Mouse (Mus musculus) G1E-ER4 (cell line): Measurements from ENCODE around the gene Specc1. TPM values are rescaled to one million over a fixed set of nuclear protein-coding genes. Genes with fewer than 3 reads are reported as not detected.

Experiments used
- GATA1 ChIP-seq: IDR thresholded peaks from one replicate; pipeline ENCODE4 v1.8.0; 2012; ENCODE audit warnings: low read length, inconsistent platforms
- polyA plus RNA-seq: library from polyadenylated mRNA; stranded (reverse); fragments of >175 nt; gene quantifications from 2 replicates; pipeline ENCODE4 v1.2.3, GENCODE M21; 2012

Gene Specc1
- polyA plus RNA-seq, 1 experiment: 3.0 TPM

- no peak for TF ChIP-seq GATA1
Observed at GRCm38 (mm10) chr11:61992671-61993285, 36.2 kb downstream of the Specc1 start.

DNA sequence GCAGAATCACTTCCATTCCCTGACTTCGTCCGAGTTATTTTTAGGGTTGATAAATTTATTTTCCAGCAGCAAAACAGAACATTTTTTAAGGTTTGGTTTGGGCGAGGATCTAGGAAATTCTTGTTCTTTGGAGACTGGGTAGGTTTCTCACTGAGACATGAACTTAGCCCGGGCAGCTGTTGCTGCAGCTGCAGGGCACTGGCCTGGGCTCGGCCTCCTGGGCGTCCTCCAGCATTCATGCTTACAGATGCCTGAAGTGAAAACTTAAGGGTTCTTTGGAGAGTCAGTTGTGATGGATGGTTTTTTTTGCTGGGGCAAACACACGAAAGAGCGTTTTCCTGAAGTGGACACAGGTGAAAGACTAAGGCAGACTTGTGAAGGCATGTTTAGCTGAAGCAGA is 42.9 kb downstream of the Specc1 start:
- TF ChIP-seq GATA1: no peak

DNA sequence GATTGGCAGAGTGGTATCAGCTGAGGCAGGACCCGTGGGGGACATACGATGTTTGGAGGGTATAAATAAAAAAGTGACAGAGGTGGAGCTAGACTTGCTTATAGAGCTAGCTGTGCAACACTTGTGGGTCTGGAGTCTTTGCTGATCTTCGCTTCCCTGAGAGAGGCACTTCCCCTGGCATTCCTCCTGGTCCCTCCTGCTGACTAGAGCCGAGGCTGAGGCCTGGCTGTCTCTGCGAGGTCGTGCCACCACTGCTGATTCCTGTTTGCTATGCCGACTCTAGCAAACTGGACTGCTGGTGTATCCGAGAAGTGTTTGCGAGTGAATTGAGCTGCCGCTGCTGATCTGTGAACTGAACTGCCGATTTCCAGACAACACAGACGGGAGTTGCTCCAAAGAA is 43.5 kb downstream of the Specc1 start:
- TF ChIP-seq GATA1: no peak

GRCm38 (mm10) chr11:62001977-62002376 is 45.4 kb downstream of the Specc1 start:
- TF ChIP-seq GATA1: no peak

DNA sequence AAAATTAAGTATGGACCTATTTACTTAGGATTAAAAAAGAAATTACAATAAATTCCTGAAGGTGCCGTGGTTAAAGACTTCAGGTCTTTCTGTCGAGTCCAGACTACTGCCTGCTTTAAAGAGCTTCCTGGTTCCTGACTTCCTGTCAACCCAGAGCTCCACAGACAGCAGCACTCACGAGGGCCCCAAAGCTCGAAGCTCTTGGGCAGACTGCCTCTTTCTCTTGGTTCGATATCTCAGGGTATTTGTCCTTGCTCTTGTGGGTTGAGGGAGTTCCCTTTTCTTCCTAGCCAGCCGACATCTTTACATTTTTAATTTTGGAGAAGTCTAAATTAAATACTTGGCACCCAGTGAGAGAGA is 48.3 kb downstream of the Specc1 start:
- TF ChIP-seq GATA1: no peak

DNA sequence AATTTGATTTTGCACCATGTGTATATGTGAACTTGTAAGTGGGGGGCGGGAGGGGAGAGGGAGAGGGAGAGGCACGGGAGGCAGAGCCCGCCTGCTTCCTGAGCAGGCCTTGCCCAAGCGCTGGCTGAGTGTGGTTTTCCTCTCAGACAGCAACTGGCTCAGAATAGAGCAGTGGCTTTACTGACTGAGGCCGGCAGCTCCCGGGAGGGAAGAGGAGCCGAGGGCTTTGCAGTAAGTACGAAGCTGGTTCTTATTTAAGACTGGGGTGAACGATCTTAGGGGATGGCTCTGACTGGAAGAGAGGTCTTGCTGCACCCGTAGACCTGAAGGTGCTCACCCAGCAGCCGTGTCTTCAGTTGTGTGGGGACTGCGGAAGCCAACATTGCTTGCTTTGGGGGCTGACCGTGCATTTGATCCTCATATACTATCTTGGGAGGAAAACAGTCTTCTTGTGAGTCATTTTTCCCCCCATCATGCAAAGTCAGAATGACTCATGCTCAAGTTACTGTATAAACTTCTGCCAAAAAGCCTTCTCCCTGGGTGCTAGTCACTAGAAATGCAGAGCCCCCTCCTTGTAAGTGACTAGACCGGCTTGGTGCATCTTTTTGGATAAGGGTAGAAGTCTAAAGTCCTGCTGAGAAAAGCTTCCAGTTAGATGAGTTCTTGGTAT is 48.8 kb downstream of the Specc1 start:
- no peak for TF ChIP-seq GATA1

GRCm38 (mm10) chr11:62005911-62006260 is 49.3 kb downstream of the Specc1 start:
- no peak for TF ChIP-seq GATA1

DNA sequence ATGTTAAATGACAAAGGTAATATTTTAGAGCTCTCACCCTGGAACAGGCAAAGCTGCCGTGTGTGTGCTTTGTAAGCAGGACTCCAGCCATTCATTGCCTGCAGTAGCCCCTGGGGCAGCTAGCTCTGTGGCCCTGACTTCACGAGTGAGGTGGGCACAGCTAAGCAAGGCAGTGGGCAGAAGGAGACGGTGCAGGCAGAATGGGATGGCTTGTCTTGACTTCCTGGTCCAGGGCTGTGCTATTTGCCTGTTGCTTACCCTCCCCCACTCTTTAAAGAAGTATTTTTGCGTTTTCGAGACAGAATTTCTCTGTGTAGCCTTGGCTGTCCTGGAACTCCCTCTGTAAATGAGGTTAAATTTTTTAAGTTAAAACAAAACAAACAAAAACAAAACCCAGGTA is 50.1 kb downstream of the Specc1 start:
- no peak for TF ChIP-seq GATA1

GRCm38 (mm10) chr11:62007984-62008383 is 51.4 kb downstream of the Specc1 start:
- no peak for TF ChIP-seq GATA1

DNA sequence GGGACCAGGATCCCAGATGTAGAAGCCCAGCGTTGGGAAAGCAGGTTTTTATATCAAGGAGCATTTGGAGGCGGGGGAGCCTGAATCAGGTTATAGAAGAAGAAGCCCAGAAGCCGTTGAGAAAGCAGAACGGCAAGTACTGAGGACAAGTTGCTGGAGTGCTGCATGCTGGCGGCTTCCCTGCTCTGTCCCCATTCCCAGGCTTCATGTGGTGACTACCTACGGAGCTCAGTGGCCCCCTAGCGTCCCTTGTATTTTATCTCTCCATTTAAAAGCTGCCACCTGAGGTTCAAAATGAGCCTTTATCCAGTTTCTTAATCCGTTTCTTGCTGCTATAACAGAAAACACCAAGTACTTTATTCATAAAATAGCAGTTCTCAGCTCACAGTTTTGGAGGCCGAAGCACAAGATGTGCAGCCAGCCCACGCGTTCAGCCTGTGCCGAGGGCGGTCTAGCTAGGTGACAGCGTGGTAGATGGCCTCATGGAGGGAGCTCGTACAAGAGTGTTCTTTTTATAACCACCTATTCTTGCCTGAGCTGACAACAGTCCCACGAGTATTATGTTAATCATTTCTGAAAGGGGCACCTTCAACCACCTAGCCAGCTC is 54.2 kb downstream of the Specc1 start:
- no peak for TF ChIP-seq GATA1

DNA sequence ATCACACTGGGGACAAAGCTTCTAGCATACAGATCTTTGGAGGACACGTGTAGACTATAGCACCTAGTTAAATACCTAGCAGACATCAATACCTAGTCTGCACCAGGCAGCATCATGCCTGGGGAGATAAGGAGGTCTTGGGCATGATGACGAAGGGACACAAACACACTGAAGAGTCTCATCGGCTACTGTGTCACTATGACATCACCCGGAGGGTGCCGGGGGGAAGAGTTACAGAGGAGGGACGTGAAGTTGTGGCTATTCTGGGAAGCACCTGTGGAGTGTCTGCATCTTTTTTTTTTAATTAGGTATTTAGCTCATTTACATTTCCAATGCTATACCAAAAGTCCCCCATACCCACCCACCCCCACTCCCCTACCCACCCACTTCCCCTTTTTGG is 55.5 kb downstream of the Specc1 start:
- TF ChIP-seq GATA1: no peak

GRCm38 (mm10) chr11:62013449-62013848 is 56.9 kb downstream of the Specc1 start:
- TF ChIP-seq GATA1: no peak

DNA sequence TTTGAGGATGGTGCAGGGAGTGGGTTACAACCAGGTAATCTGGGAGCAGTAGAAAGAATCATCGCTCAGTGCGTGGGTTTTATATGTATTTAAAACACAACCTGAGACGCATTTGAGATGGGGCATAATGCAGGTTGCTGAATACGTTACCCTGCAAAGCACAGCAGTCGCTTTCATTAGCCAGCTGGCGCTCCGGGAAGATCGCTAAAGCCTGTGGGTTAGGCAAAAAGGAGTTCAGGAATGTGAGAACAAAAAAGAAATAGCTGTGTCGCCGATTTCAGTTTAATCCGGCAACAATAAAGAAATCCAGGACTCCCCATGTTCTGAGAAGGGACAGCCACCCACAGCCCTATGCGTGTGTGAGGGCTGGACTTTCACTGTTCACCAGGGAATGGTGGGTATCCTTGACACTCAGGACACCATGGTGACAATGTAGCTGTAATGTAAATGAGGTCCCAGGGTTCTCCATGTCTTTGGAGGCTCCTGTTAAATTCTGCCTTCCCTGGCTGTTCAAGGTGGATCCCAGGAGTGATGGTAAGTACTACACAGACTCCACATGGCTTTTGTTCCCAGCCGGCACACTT is 58.6 kb downstream of the Specc1 start:
- no peak for TF ChIP-seq GATA1

DNA sequence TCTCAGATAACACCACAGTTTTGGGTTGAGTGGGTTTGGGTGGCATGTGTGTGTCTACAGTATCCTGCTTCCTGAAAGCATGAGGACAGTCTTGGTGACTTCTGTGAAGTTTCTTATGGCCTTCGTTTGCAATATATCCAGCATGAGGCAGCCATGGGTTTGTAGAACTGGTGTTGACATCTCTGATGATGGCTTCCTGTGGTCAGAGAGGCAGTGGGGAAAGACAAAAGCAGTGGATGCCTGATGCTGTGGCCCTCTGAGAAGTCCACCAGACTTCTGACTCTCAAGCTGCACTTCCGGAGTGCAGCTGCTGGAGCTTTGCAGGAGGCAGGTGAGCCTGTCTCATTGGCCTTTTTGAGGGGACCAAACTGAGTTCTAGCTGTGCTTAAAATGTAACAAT is 60.4 kb downstream of the Specc1 start:
- TF ChIP-seq GATA1: no peak

GRCm38 (mm10) chr11:62018315-62019205 is 62.0 kb downstream of the Specc1 start:
- TF ChIP-seq GATA1: no peak

DNA sequence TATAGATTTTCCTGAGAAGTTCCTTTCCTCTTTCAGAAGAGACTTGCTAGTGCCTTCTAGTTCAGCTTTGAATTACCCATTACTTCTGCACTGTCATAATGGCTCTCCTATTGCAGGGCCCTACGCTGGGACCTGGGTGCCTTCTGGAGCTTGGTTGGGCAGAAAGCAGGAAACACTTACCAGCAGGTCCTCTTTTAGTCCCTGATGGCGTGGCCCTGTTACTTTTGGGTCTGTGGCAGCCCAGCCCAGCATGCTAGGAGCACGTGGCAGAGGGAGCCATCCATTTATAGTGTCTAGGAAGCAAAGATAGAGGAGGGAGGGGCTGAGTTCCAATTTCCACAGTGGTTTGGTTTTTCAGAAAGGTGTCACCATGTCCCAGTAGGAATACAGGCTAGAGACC is 63.3 kb downstream of the Specc1 start:
- no peak for TF ChIP-seq GATA1
